Mouse (Mus musculus): Measurements from ENCODE around the gene Wdr62. TPM values are rescaled to one million over a fixed set of nuclear protein-coding genes. Genes with fewer than 3 reads are reported as not detected.
"Not testable (repeated sequence)": the region's sequence is repeated elsewhere in the genome, so short reads cannot be mapped to it uniquely, and the experiment has no call there.

Wdr62 gene
- total RNA-seq, 2 experiments from 2014 or later: 1.00 to 1.4 TPM

GRCm38 (mm10) chr7:30231669-30232454, 48.4 kb downstream of the Wdr62 start, which contains the start of the genes Polr2i and Tbcb:
Polr2i (plus strand) TSS chr7:30231948.
Tbcb (minus strand) TSS chr7:30232272.
- H3K4me3 ChIP-seq: peak within 1 kb of the TSS; percentile 91
- H3K27ac ChIP-seq: peak within 1 kb of the TSS; percentile 98
- DNase-seq (ENCODE audit: low spot score in 2 of 2): peak; percentile 98 to 99
- 0 out of 2 replicates have a peak, but pooled peaks have one; percentile 4 for TF ChIP-seq CTCF (conservative IDR thresholded peaks at IDR 0.05)

GRCm38 (mm10) chr7:30231328-30231668, 48.9 kb downstream of the Wdr62 start:
- DNase-seq (ENCODE audit: low spot score in 2 of 2): no peak
- Histone ChIP-seq H3K27ac (peak overlapping the region; percentile 98), H3K4me3 (peak overlapping the region; percentile 91)
- TF ChIP-seq CTCF (conservative IDR thresholded peaks at IDR 0.05): no peak

- TF ChIP-seq CTCF (conservative IDR thresholded peaks at IDR 0.05): no peak
- Histone ChIP-seq H3K27ac (no peak overlapping the region), H3K4me3 (no peak overlapping the region)
- no peak for DNase-seq (ENCODE audit: low spot score in 2 of 2)
Observed at GRCm38 (mm10) chr7:30224206-30224605, 56.0 kb downstream of the Wdr62 start.

- Histone ChIP-seq H3K27ac (no peak overlapping the region), H3K4me3 (no peak overlapping the region)
- TF ChIP-seq CTCF (conservative IDR thresholded peaks at IDR 0.05): no peak
- no peak for DNase-seq (ENCODE audit: low spot score in 2 of 2)
Observed at GRCm38 (mm10) chr7:30222205-30222604, 58.0 kb downstream of the Wdr62 start.

- Histone ChIP-seq H3K27ac (no peak overlapping the region), H3K4me3 (no peak overlapping the region)
- TF ChIP-seq CTCF (conservative IDR thresholded peaks at IDR 0.05): no peak
- no peak for DNase-seq (ENCODE audit: low spot score in 2 of 2)
Observed at GRCm38 (mm10) chr7:30221433-30221832, 58.8 kb downstream of the Wdr62 start.

GRCm38 (mm10) chr7:30220008-30220356, 60.2 kb downstream of the Wdr62 start:
- peak overlapping the region; percentile 65 for H3K4me3 ChIP-seq
- no peak for TF ChIP-seq CTCF (conservative IDR thresholded peaks at IDR 0.05)
- peak overlapping the region; percentile 85; the same call in 1 of the 2 replicates for H3K27ac ChIP-seq
- no peak for DNase-seq (ENCODE audit: low spot score in 2 of 2)

GRCm38 (mm10) chr7:30219293-30220007, 60.8 kb downstream of the Wdr62 start:
- peak overlapping the region; percentile 85 for H3K27ac ChIP-seq

GRCm38 (mm10) chr7:30217277-30217676, 62.9 kb downstream of the Wdr62 start:
- no peak for TF ChIP-seq CTCF (conservative IDR thresholded peaks at IDR 0.05)
- no peak overlapping the region for H3K27ac ChIP-seq
- DNase-seq (ENCODE audit: low spot score in 2 of 2): no peak

More at GRCm38 (mm10) chr7:30219293-30220007, 60.8 kb downstream of the Wdr62 start:
- H3K4me3 ChIP-seq: peak overlapping the region; percentile 65
- peak in 1 of 2 experiments; percentile 41 for DNase-seq (ENCODE audit: low spot score in 2 of 2)
- no peak for TF ChIP-seq CTCF (conservative IDR thresholded peaks at IDR 0.05)

GRCm38 (mm10) chr7:30216723-30217151, 63.5 kb downstream of the Wdr62 start:
- peak; percentile 90 for TF ChIP-seq CTCF (conservative IDR thresholded peaks at IDR 0.05)
- H3K27ac ChIP-seq: peak overlapping the region; percentile 79
- H3K4me3 ChIP-seq: peak overlapping the region; percentile 36; the same call in 1 of the 2 replicates
- peak; percentile 71 to 76 for DNase-seq (ENCODE audit: low spot score in 2 of 2)

More at GRCm38 (mm10) chr7:30217277-30217676, 62.9 kb downstream of the Wdr62 start:
- no peak overlapping the region for H3K4me3 ChIP-seq

- H3K27ac ChIP-seq: no peak overlapping the region
- DNase-seq (ENCODE audit: low spot score in 2 of 2): no peak
- no peak for TF ChIP-seq CTCF (conservative IDR thresholded peaks at IDR 0.05)
- H3K4me3 ChIP-seq: no peak overlapping the region
Observed at GRCm38 (mm10) chr7:30215875-30216274, 64.3 kb downstream of the Wdr62 start.

GRCm38 (mm10) chr7:30213881-30214280, 66.3 kb downstream of the Wdr62 start:
- TF ChIP-seq CTCF (conservative IDR thresholded peaks at IDR 0.05): no peak
- no peak overlapping the region for H3K27ac ChIP-seq
- DNase-seq (ENCODE audit: low spot score in 2 of 2): no peak
- H3K4me3 ChIP-seq: no peak overlapping the region

GRCm38 (mm10) chr7:30211025-30211424, 69.2 kb downstream of the Wdr62 start:
- TF ChIP-seq CTCF (conservative IDR thresholded peaks at IDR 0.05): no peak
- DNase-seq (ENCODE audit: low spot score in 2 of 2): no peak
- Histone ChIP-seq H3K4me3 (no peak overlapping the region), H3K27ac (no peak overlapping the region)

- peak; percentile 43 for TF ChIP-seq CTCF (conservative IDR thresholded peaks at IDR 0.05)
- DNase-seq (ENCODE audit: low spot score in 2 of 2); H3K4me3 ChIP-seq; H3K27ac ChIP-seq: not testable (repeated sequence)
Observed at GRCm38 (mm10) chr7:30206364-30206763, 73.9 kb downstream of the Wdr62 start.

All from layer of hippocampus, adult 2 months (tissue).